20 mouse cellular contexts compared by ENCODE assay signal in genomic region chr11:98333263-98333696, GRCm38 (mm10). TPM values are rescaled to one million over a fixed set of nuclear protein-coding genes. Genes with fewer than 3 reads are reported as not detected.
DNase-seq lines count a peak whose midpoint lies in the region; ATAC-seq and TF ChIP-seq lines count a peak whose summit lies in the region.
"Had no signal": no experiment of that assay in that cellular context is flagged by ENCODE, and none has a peak within 500 bp of the region (broad histone marks: within the 10 kb centered on the region; RNA-seq: fewer than 3 reads in every experiment).

No protein-coding gene starts in this region.

- no peaks in the 10 kb centered on the region for H3K9me3 ChIP-seq in neural tube, embryonic 14.5 days (ENCODE audit: control insufficient read depth, low read length)
- H3K9me3 ChIP-seq: limb, embryonic 12.5 days had no signal

- H3K4me1 ChIP-seq in cortical plate, adult 2 months (ENCODE audit: control insufficient read depth, insufficient read depth, low read length) = peaks cover 2% of the 10 kb centered on the region; the same call in 1 of the 2 replicates
- peaks cover 18% of the 10 kb centered on the region for H3K4me1 ChIP-seq in neural tube, embryonic 14.5 days (ENCODE audit: control insufficient read depth, insufficient read depth, low read length)

- DNase-seq in cerebellum, adult 11-12 months = peak; percentile 84
- DNase-seq in retina, postnatal 1 day = peak; percentile 44
- DNase-seq in retina, embryonic 14.5 days (ENCODE audit: low spot score) = no peak
- no peak for DNase-seq in gastrocnemius, adult 2 months
- DNase-seq in kidney, postnatal 14 days = no peak
- DNase-seq: adrenal gland, postnatal 36 days; kidney, adult 8-10 months; liver, postnatal 0 days had no signal

- no peak overlapping the region for H3K9ac ChIP-seq in neural tube, embryonic 14.5 days (replicated peaks; ENCODE audit: low read depth, low read length)
- H3K9ac ChIP-seq: limb, embryonic 12.5 days; liver, postnatal 0 days had no signal

- ATAC-seq in cerebellum, adult (ENCODE audit: insufficient number of reproducible peaks, low FRiP score, low TSS enrichment) = no peak
- ATAC-seq in neural tube, embryonic 14.5 days (ENCODE audit: low read depth) = no peak
- ATAC-seq: liver, postnatal 0 days had no signal

- no peak for TF ChIP-seq POLR2A in cortical plate, adult 2 months (IDR thresholded peaks at IDR 0.05; ENCODE audit: extremely low read depth, insufficient read depth, low read length)

- H3K27ac ChIP-seq in cortical plate, adult 2 months (ENCODE audit: insufficient read depth, low read length) = peak overlapping the region; percentile 87
- peak overlapping the region; percentile 16; the same call in 1 of the 2 replicates for H3K27ac ChIP-seq in neural tube, embryonic 14.5 days (ENCODE audit: low read depth, low read length)
- H3K27ac ChIP-seq in gastrocnemius, adult 2 months = no peak overlapping the region
- H3K27ac ChIP-seq: limb, embryonic 12.5 days; macrophage had no signal

- no peak overlapping the region for H3K4me3 ChIP-seq in cortical plate, adult 2 months (ENCODE audit: insufficient read depth, low read length)
- no peak overlapping the region for H3K4me3 ChIP-seq in neural tube, embryonic 14.5 days (ENCODE audit: low read depth, low read length)
- no peak overlapping the region for H3K4me3 ChIP-seq in gastrocnemius, adult 2 months

- intact Hi-C loops in gastrocnemius, adult 2 months (cut with DNase I) = no loop called here

- H3K4me2 ChIP-seq in neural tube, embryonic 14.5 days (ENCODE audit: low read depth, low read length) = no peak overlapping the region
- H3K4me2 ChIP-seq: heart, embryonic 11.5 days had no signal

- H3K27me3 ChIP-seq in neural tube, embryonic 14.5 days (ENCODE audit: control insufficient read depth, insufficient read depth, low read length) = peaks cover 60% of the 10 kb centered on the region

- no peaks in the 10 kb centered on the region for H3K36me3 ChIP-seq in neural tube, embryonic 14.5 days (ENCODE audit: control insufficient read depth, insufficient read depth, low read length)
- H3K36me3 ChIP-seq: limb, embryonic 12.5 days had no signal

- no peak for TF ChIP-seq CTCF in cortical plate, adult 2 months (IDR thresholded peaks at IDR 0.05; ENCODE audit: extremely low read depth, insufficient read depth, low read length)
- no peak for TF ChIP-seq CTCF in gastrocnemius, adult 2 months (IDR thresholded peaks at IDR 0.05)

- 60% methylated on average over 10 of the region's 10 CpGs for WGBS in neural tube, embryonic 14.5 days

RNA-seq across cellular contexts. Expression of gene Neurod2, which starts 3.8 kb away (rescaled TPM):
- polyA plus RNA-seq in cortical plate, adult 2 months (2012; rRNA removed) = 45.0 and 57.2 TPM in 2 replicates
- polyA plus RNA-seq in neural tube, embryonic 14.5 days (2014; fragmentation: Nextera tagmentation; extraction: Ambion mirVana) = 25.3 and 25.5 TPM in 2 replicates
- total RNA-seq in gastrocnemius, adult 2 months (2021) = not detected
- total RNA-seq: adrenal gland, postnatal 36 days; gastrocnemius, adult 8-10 months; hematopoietic stem cell, adult 5-6 weeks had no signal
- polyA plus RNA-seq: liver, postnatal 0 days; macrophage; spleen, adult 2 months; testis, adult 2 months had no signal

RNA-seq across cellular contexts. Expression of gene Ppp1r1b, which starts 14.9 kb away (rescaled TPM):
- polyA plus RNA-seq in cortical plate, adult 2 months (2012; rRNA removed) = 127 and 322 TPM in 2 replicates
- polyA plus RNA-seq in neural tube, embryonic 14.5 days (2014; fragmentation: Nextera tagmentation; extraction: Ambion mirVana) = 1.3 and 2.4 TPM in 2 replicates
- not detected for total RNA-seq in gastrocnemius, adult 2 months (2021)
- total RNA-seq: adrenal gland, postnatal 36 days had no signal
- polyA plus RNA-seq: macrophage had no signal

RNA-seq across cellular contexts. Expression of gene Stard3, which starts 24.9 kb away (rescaled TPM):
- 63.2 and 70.8 TPM in 2 replicates for polyA plus RNA-seq in cortical plate, adult 2 months (2012; rRNA removed)
- 28.0 and 35.6 TPM in 2 replicates for polyA plus RNA-seq in neural tube, embryonic 14.5 days (2014; fragmentation: Nextera tagmentation; extraction: Ambion mirVana)
- total RNA-seq in gastrocnemius, adult 2 months (2021) = 10 to 100 TPM; 11.8 to 12.1 TPM

RNA-seq across cellular contexts. Expression of gene Tcap, which starts 50.3 kb away (rescaled TPM):
- 13.6 and 17.7 TPM in 2 replicates for polyA plus RNA-seq in cortical plate, adult 2 months (2012; rRNA removed)
- polyA plus RNA-seq in neural tube, embryonic 14.5 days (2014; fragmentation: Nextera tagmentation; extraction: Ambion mirVana) = 0.29 and 0.39 TPM in 2 replicates
- total RNA-seq in gastrocnemius, adult 2 months (2021) = 1,000 to 10,000 TPM; 3,050 to 3,067 TPM
- total RNA-seq: hematopoietic stem cell, adult 5-6 weeks; midbrain, postnatal 0 days had no signal
- polyA plus RNA-seq: midbrain, postnatal 0 days; testis, adult 2 months had no signal

RNA-seq across cellular contexts. Expression of gene Pnmt, which starts 53.0 kb away (rescaled TPM):
- polyA plus RNA-seq in cortical plate, adult 2 months (2012; rRNA removed) = 0.13 and 0.40 TPM in 2 replicates
- polyA plus RNA-seq in neural tube, embryonic 14.5 days (2014; fragmentation: Nextera tagmentation; extraction: Ambion mirVana) = 1.8 and 2.6 TPM in 2 replicates
- total RNA-seq in gastrocnemius, adult 2 months (2021) = 1 to 10 TPM; 1.8 to 5.9 TPM
- total RNA-seq: hematopoietic stem cell, adult 5-6 weeks; layer of hippocampus, postnatal 10 days had no signal
- polyA plus RNA-seq: liver, postnatal 0 days; macrophage; spleen, adult 2 months had no signal

Comparison
In these comparisons a context has a peak if more than half of its experiments do, and no peak if none do; other contexts are left out.
1. DNase-seq: peak in cerebellum, adult 11-12 months (single experiment) and retina, postnatal 1 day (single experiment); none in retina, embryonic 14.5 days (single experiment), gastrocnemius, adult 2 months (single experiment) and kidney, postnatal 14 days (single experiment).
2. RNA of gene Ppp1r1b, which starts 14.9 kb away (polyA plus RNA-seq): 127 to 322 TPM in cortical plate, adult 2 months; 1.3 to 2.4 TPM in neural tube, embryonic 14.5 days; every median in the first group is over 10 times any median in the second.